Mouse (Mus musculus): ENCODE measurements around the gene Nup93.
A peak's percentile ranks its signal among the peaks of the same experiment; 100 is the strongest.

Nup93 gene

DNA sequence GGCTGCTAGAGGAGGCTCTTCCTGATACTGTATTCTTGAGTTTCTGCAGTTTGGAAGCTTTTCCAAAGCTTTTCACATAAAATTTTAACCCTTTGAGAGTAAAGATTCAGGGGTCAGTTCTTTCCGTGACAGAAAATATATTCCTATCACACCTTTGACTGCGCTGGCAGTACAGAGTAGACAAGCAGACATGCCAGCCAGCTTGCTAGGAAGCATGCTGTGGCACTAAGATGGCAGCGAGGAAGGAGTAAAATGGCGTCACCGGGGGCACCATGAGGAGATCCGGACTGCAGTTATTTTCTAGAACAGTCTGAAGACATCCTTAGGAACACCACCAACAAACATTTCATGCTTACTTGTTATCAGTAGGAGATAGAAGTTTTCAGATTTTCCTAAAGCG, 55.9 kb downstream of the Nup93 start:
- DNase-seq = no peak

DNA sequence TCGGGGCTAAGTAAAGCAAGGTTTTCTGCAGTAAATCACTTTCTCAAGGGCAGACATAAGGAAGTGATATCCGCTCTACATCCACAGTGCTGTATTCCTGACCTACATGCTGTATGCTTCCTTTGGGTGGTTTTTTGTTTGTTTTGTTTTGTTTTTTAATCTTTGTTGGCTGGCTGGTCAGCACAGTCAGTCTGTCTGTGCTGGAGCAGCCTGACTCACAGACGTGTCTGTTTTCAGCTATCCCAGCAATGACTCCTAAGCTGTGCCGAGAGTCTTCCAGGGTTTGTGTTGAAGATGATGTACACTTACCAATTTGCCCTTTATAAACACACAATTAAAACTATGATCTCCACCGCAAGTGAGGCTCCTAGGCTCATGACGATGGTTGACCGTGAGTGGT, 56.7 kb downstream of the Nup93 start:
- DNase-seq = no peak

DNA sequence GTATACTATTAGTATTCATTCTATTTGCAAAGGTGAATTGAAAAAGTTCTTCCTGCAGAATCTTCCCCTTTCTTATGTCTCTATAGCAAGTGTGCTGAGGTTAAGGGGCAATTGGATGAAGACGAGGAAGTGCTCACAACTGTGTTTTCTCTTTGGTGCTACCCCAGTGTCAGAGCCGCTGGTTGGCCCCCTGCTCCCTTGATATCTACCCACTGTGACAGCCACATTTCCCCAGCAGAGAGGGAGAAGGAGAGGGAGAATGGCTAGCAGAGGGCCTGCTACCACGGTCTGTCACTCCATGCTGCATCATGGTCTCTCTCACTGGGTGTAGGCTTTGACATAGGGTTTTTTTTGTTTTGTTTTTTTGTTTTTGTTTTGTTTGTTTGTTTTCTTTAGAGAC, 58.2 kb downstream of the Nup93 start:
- no peak for DNase-seq

DNA sequence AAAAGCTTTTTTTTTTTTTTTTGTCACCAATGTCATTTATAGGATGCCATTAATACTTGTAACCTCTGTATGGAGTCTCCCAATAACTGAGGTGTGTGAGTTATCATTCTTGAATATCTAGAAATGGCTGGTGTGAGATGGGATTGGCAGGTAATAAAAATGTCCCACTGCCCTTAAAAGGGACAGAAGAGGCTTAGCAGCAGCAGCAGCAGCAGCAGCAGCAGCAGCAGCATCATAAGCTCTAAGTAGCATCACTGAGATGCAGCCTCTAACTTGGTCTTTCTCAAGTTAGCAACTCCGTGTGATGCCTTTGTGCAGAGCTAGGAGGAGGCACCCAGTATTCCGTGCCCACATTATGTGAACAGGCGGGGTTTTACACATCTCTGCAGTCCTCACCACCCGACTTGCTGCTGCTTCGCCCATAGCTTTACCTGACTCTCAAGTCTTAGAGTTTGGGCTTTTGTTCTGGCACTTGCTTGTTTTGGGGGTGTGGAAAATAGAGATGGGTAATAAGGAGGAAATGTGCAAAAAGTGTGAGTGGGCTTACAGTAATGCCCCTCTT, 59.0 kb downstream of the Nup93 start:
- no peak for DNase-seq

DNA sequence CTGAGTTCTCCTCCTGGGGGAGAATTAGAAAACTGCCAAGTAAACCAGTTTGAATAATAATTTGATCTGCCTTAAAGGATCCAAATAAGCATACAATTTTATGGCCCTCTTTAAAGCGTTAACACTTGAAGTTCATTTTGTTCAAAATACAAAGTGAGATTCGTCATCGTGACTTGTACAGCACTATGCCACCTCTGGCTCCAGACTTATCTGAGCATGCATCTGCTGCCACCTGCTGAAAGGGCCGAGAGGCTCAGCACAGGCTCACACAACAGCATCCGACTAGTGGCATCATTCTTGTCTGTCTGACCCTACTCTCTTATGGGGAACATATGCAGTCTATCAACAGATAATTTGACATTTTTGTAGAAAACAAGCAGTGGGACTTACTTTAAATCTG, 59.7 kb downstream of the Nup93 start:
- DNase-seq = peak; percentile 9

DNA sequence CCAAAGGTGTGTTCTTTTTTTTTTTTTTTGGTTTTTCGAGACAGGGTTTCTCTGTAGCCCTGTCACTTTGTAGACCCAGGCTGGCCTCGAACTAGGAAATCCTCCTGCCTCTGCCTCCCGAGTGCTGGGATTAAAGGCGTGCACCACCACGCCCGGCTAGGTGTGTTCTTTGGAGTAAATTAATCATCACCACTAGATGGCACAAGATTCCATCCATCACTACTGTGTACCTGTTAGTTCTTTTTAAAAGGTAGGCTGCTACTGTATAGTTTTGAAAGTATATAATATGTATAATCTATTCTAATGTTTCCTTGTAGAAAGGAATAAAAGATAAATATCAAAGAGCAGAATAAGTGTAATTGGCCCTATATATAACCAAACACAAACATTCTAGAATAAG, 63.9 kb downstream of the Nup93 start:
- DNase-seq = no peak

DNA sequence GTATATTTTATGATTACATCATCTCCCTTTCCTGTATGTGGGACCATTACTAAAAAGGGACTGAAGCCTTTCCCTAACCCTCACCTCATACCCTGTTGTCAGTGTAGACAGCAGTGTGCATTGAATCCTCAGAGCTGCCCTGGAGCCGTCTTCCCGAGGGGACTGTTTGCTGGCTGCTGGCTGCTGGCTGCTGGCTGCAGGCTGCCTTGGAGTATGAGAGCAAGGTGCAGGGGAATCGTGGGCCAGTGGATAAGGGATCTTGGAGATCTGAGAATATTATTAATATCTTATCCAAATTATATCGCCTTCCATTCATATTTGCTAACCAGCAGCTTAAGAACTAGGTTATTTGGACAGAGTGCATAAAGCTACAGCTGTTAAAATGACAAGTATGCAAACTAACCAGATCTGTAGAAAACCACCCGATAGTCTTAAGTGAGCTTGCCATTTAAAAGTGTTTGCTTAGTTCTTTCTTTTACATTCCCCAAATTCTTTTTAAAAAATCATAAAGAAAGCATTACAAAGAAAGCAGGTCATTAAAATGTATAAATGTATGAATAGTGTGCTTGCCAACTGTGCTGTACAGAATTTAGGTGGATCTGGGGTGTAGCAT, 65.7 kb downstream of the Nup93 start:
- DNase-seq = no peak

DNA sequence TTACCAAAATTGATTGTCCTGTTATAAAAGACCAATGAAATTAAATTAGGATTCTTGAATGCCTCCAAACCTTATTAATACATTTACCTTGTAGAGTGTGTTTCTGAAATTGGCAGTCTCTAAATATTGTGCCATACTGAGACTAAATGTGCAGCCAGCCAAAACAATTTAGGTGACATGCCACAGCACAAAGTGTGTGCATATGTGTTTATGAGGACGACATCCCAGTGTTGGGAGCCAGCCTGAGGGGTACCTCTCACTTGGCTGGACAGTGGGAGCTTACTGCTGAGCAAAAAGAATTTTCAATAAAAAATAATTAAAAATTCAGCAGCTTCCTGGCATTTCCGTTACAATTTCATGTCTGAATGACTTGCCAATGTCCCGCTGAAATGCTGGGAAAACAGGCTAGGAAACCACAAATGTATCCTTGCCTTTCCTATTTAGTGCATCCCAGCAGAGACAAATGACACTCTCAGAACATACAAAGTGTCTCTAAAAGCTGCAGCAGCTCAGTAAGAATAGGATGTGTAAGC, 68.2 kb downstream of the Nup93 start:
- no peak for DNase-seq

DNA sequence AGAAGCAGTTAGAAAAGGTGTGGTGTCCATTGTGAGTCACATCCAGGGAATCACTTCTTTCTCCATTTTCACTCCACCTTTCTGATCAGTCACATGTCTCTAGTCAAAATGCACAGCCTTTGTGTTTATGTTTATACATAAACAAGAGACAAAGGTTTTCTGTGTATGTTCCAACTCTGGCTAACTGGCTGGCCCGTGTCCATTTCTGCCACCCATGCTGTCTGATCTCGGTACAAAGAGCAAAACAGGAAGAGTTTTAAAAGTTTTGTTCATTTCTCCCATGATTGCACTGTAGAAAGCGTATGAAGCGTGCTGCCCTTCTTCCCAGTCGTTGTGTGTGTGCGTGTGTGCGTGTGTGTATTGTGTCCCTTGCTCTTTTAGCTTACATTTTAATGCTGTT, 69.8 kb downstream of the Nup93 start:
- DNase-seq = no peak

DNA sequence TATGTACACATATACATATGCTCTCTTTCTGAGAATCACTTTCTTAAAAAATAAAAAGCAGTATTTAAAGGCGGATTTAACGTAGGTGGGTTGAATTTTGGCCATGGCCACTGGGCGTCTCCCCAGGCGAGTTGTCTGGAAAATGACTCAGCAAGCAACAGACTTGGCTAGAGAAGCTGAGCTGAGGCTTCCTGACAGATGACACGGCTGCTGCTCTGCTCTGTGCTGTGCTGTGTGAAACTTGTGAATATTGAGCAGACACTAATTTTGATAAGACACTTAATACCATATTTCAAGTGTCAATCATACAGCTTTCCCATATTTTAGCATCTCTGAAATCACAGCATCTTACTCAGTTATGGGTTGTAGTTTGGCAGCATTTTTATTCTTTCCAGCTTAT, 76.2 kb downstream of the Nup93 start:
- no peak for DNase-seq

DNA sequence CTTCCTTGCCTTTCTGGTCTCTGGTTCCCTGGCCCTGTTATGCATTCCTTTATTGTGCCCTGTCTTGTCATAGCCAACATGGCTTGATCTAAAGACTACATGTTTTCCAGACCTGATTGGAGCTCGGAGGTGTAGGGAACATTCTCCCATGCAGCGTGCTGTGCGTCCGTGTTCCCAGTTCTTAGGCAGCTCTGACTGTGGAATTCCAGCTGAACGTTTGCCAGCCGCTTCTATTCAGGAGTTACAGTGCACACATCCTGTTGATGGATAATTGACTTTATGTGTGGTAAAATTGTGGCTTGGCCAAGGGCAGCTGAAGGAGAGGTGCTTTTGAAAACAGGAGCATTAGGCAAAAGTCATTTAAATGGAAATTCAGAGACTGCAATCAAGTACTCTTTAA, 77.7 kb downstream of the Nup93 start:
- no peak for DNase-seq

DNA sequence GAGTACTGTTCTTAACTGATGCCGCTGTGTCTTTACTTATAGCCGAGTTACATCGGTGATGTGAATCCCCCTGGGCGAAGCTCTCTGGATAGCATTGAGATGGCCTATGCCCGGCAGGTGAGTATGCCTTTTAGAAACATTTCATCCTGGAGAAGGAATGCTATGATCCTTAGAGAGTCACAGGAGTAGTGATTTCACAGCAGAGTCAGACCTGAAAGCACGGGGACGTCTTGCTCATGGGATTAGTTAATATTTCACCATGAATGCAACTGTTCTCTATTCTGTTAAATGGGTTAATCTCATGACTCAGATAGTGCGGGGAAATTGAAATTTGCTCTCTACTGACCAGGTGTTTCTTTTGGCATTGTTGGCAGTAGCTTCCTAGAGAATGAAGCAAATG, 78.3 kb downstream of the Nup93 start:
- DNase-seq = no peak

DNA sequence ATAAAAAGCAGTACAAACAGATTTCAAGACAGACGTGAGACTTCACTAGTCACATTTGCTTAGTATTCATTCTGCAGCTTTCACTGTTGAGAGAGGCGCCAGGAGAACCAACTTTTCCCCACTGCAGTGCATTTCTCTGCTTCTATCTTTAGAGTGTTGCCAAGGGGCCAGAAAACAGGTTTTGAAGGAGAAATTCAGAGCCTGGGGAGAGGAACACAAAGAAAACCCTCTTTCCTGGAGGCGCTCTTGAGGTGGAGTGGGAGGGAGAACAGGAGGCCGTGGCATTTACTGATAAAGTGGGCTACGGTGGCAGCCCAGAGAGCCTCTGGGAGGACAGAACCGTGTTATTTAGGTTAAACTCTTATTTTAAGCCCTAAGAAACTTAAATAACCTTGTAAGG, 81.3 kb downstream of the Nup93 start:
- no peak for DNase-seq

DNA sequence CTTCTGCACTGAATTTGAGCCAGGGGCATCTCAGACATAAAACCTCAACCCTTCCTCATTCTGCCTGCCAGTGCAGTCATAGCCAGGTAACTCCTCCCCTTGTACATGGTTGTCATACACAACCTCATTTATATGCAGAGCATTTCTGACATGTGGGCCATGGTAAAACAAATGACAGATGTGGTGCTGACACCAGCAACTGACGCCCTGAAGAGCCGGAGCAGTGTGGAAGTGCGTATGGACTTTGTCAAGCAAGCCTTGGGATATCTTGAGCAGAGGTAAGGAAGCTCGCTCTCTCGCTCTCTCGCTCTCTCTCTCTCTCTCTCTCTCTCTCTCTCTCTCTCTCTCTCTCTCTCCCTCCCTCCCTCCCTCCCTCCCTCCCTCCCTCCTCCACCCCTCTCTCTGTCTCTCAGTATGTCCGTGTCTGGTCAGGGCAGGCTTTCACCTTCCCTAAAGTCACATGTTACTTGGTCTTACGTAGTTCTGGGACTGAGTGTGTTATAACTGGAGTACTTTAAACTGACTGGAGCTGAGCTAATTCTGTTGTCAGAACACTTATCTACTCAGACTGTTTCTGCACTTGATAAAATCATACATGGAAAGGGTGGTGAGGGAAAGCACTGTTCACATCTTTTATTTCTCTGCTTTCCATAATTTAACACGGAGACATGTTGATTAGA, 82.1 kb downstream of the Nup93 start:
- no peak for DNase-seq

DNA sequence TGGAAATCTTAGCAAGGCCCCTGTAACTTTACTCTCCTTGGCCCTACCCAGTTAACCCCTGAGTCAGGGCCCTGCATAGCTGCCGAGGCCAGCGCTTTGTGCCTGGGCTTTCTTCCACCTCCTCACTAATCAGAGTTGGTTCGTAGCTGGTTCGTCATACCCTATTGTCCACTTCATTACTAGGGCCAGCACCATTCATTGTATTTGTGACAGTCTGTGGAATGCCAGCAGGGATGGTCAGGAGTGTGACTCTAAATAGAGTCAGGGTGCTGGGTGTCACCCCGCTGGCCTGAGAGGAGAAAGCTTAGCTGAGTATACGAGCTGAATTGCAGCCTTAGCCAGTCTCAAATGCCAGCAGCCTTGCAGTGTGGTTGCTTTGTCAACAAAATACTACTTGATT, 82.7 kb downstream of the Nup93 start:
- no peak for DNase-seq

DNA sequence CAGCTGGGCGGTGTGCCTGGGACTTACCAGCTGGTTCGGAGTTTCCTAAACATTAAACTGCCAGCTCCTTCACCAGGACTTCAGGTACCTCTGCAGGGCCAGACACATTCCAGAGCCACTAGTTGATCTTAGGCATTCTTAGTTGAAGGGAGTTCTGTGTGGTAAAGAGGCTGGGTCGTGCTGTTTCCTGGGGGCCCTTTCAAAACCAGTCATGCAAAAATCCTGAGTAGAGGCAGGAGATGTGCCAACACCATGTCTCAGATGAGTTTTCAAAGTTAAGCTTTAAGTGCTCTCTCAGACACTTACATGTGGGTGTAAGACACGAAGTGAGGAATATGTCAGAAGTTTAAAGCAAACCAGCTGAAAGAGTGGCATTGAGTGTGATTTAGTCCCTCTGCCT, 86.4 kb downstream of the Nup93 start:
- no peak for DNase-seq

DNA sequence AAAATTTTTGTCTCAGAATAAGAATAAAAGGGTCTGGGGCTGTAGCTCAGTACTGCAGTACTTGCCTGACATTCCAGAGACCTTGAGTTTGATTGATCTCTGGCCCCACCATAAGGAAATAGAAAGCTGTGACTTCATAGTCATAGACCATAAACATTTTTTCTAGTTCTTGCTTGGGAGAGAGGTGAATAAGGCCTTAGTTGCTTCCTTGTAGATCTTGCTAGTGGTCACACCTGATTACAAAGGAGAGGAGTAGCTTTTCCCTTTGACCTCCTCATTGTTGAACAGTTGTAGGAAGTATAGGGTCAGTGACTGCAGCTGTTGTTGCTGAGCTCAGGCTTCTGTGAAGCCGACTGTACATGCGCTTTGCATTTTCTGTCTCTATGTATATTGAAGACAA, 90.0 kb downstream of the Nup93 start:
- no peak for DNase-seq

DNA sequence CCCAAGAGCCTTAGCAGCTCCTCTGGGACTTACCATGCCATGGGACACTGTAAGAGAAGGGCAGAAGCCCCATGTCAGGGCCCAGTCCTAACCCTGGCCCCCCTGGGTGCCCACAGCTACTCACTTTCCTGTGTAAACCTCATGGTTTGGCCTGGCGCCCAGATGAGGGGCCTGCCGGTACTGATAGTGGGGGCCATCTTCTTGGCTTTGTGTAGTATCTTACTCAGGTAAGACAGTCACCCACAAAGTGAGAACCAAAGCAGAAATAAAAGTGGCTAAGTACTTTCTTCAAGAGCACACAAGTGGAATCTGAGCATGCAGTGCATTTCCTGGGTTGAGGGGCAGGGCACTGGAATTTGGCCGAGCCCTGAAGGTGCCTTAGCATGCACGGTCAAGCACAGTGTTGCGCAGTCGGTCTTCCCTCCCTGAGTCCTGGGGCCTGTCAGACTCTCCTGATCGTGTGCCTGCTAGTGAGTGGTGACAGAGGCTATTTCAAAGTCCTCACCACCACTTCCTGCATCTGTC, 92.7 kb downstream of the Nup93 start:
- DNase-seq = no peak

DNA sequence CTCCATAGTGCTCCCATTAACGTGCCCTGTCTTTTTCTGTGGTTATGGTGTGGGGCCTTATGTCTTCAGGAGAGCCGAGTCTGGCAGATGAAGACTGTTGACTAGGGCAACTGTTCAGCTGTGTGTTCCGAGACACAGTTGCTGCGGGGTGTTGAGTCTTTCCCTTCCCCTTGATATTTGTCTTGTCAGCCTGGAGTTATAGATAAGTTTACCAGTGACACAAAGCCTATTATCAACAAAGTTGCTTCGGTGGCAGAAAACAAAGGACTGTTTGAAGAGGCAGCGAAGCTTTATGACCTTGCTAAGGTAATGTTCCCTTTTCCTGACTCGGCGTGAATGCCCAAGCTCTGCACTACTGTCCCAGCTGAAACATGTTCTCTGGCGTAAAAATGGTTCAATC, 93.3 kb downstream of the Nup93 start:
- no peak for DNase-seq

DNA sequence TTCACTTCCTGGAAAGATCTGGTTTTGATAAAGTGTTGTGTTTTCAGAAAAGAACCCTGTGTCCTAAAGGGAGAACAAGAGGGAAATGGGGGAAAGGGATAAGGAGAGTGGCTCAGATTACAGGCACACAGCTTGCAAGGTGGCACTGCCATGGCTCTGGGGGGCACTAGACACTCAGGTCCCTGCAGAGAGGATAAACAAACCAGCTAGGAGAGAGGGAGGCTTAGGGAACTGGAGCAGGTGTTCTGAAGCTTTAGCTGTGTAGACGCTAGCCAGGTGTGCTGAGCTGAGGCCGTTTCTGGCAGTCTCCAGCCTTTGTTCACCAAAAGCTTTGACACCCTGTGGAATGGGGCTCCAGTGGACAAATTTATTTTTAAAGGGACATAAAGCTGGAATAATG, 99.7 kb downstream of the Nup93 start:
- no peak for DNase-seq

DNA sequence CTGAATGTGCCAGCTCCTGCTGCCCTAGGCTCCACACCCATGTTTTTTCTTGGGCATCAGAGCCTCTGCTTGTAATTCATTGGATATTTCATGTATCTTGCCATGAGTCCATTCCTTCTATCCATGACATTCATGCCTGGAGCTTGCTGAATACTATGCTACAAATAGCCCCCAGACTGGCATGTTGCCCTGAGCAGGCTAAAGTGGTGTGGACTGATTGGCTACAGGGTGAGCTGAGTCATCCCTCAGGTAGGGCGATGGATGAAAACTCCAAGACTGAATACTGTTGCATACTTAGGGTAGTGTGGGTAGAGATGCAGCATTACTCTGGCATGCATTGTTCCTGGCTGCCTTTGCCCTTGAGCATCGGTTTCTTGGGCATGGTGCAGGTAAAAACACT, 102.9 kb downstream of the Nup93 start:
- DNase-seq = no peak

DNA sequence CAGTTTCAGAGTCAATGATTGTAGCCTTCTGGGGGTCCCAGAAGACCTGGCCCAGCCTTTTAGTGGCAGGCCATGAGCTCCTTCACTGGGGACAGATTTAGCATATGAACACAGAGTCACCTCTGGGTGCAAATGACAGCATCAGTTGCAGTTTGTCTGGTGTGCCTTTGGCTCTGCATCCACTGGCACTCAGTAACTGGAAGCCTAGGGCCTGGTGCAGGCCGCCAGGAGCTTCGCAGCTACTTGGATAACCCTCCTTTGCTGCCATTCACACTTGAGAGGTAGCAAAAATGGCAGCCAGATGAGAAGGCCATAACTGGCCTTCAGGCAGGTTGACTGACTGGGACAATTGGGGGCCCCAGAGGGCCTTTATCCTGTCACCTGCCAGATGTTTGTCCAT, 103.3 kb downstream of the Nup93 start:
- no peak for DNase-seq

DNA sequence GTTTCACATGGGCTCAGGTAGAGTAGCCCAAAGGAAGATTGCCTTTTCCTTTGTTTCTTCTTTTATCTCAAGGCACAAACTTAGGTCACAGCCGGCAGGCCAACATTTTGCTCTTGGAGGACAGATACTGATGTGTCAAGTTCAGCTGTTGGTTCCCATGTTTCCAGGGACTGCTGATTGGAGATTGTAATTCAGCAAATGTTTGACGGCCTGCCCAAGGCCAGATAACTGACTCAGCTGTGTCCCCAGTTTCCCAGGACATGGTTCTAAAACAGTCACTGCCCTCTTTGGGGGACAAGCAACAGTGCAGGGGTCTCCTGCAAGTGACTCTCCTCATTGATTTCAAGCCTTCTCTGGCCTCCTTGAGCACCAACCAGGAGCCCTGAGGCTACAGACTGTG, 105.7 kb downstream of the Nup93 start:
- DNase-seq = no peak

DNA sequence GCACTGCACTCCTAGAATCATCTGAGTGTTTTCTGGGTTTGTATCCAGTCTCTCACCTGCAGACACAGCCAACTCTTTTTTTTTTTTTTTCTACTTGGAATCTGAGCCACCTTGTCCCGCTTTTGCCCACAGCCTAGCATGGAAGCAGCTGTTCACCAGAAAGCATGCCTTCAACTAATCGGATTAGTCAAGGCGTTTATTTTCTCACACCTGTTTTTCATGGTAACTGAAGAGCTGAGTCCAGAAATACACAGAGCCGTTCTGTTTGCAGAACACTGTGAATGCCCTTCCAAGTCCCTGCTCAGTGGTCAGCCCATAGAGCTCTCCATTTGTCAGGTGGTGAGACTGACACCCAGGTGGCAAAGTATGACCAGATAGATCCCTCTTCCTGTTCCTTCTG, 107.7 kb downstream of the Nup93 start:
- DNase-seq = no peak

DNA sequence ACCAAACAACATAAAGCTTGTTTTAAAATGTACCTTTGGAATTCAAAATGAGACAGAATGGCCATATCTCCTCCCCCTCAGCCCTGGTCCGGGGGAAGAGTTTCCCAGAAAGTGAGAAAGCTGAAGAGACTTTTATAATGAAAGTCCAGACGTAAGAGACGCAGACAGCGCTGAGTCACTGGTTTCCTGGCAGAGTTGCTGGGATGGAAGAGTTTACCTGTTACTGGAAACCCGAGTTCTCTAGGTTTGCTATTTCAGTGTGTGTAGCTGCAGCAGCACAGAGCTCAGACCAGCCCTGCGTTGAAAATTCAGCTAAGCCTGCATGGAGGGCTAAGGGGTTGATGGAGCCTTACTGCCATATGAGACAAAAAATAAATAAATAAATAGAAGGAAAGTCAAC, 108.7 kb downstream of the Nup93 start:
- DNase-seq = no peak

All from thymus, postnatal 4 days (tissue).